Comparison of ENCODE assay signal across 7 mouse cellular contexts in the genomic region with DNA sequence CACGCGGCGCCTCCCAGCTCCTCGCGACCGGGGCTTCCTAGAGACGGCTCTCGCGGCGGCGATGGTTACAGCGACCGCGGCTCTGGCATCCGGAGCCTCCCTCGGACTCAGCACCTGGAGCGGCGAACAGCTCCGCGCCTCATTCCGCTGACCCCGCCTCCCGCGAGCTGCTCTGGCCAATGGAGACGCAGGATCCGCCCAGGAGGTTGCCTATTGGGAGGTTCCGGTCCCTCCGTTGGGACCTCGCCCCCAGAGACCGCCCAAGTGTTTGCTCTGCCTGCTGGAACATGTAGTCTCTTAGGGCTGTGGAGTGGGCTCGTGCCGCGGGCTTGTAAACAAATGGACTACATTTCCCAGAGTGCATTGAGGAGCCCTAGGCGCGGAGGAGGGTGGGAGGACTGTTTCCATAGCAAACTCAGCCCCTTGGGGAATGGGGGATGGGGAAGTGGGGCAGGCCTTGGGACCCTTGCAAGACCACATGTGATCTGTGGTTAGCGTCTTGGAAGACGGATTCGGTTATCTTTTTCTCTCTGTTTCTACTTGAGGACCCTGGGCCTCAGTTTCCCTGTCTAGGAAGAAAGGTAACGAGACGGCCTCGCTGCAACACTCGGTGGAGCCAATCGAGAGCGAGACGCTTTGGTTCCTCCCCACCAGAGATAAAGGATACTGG. TPM values are rescaled to one million over a fixed set of nuclear protein-coding genes. Genes with fewer than 3 reads are reported as not detected.
DNase-seq lines count a peak whose midpoint lies in the region; ATAC-seq lines count a peak whose summit lies in the region.

A gene (minus strand): TSS at position 137 of the 670 bp plus-strand sequence.

- peak within 1 kb of the TSS; percentile 89 for H3K4me2 ChIP-seq in intestine, embryonic 15.5 days (replicated peaks)

- peaks cover 18% of the 10 kb centered on the region for H3K4me1 ChIP-seq in intestine, embryonic 15.5 days (replicated peaks)
- H3K4me1 ChIP-seq in midbrain, embryonic 10.5 days = peaks cover 41% of the 10 kb centered on the region

- DNase-seq in adrenal gland, adult 2 months = peak; percentile 99
- DNase-seq in embryo, embryonic 11.5 days (ENCODE audit: low read depth, low spot score) = peak; percentile 98
- peak; percentile 95 to 97 for DNase-seq in gastrocnemius, postnatal 36 days
- peak; percentile 99 to 100 for DNase-seq in left cerebral cortex, postnatal 25 days (ENCODE audit: low spot score in 2 of 2)
- DNase-seq in midbrain, embryonic 10.5 days (ENCODE audit: low spot score) = peak; percentile 99
- DNase-seq in right cerebral cortex, postnatal 4 days = peak; percentile 97

- peak within 1 kb of the TSS; percentile 37 for H3K9ac ChIP-seq in intestine, embryonic 15.5 days

- under 1% methylated on average over 45 of the region's 45 CpGs for WGBS in intestine, embryonic 15.5 days
- under 1% methylated on average over 45 of the region's 45 CpGs for WGBS in midbrain, embryonic 10.5 days

- peak within 1 kb of the TSS; percentile 51 for H3K4me3 ChIP-seq in intestine, embryonic 15.5 days (replicated peaks)
- H3K4me3 ChIP-seq in midbrain, embryonic 10.5 days = peak within 1 kb of the TSS; percentile 69

- H3K9me3 ChIP-seq in intestine, embryonic 15.5 days = no peaks in the 10 kb centered on the region
- H3K9me3 ChIP-seq in midbrain, embryonic 10.5 days (replicated peaks) = no peaks in the 10 kb centered on the region

- no peak within 1 kb of the TSS for H3K27ac ChIP-seq in intestine, embryonic 15.5 days
- H3K27ac ChIP-seq in midbrain, embryonic 10.5 days (replicated peaks) = peak within 1 kb of the TSS; percentile 87

- ATAC-seq in intestine, embryonic 15.5 days = peak; percentile 100

- no peaks in the 10 kb centered on the region for H3K36me3 ChIP-seq in intestine, embryonic 15.5 days
- H3K36me3 ChIP-seq in midbrain, embryonic 10.5 days = no peaks in the 10 kb centered on the region

- intact Hi-C loops in gastrocnemius, postnatal 36 days (cut with DNase I) = loop anchor here (5.0 kb wide), 1 partner anchor 64 kb away; no protein-coding TSS in a partner anchor
- intact Hi-C loops in left cerebral cortex, postnatal 25 days (cut with DNase I) = loop anchor here (2.0 kb wide), 1 partner anchor 65 kb away; no protein-coding TSS in a partner anchor

- peaks cover 24% of the 10 kb centered on the region for H3K27me3 ChIP-seq in intestine, embryonic 15.5 days (replicated peaks)
- peaks cover 32% of the 10 kb centered on the region for H3K27me3 ChIP-seq in midbrain, embryonic 10.5 days (ENCODE audit: low read depth, poor library complexity, severe bottlenecking)

RNA-seq across cellular contexts. Expression of the gene that starts here (rescaled TPM):
- 10 to 100 TPM in 1 of 2 experiments, 1 to 10 TPM in 1; 6.4 to 13.7 TPM for total RNA-seq in adrenal gland, adult 2 months (2021)
- polyA plus RNA-seq in adrenal gland, adult 2 months (2012; rRNA removed) = 5.4 and 5.8 TPM in 2 replicates
- under 1 TPM; 0.44 to 0.74 TPM for total RNA-seq in gastrocnemius, postnatal 36 days (2021)
- 21.8 and 22.3 TPM in 2 replicates for polyA plus RNA-seq in intestine, embryonic 15.5 days (2015; fragmentation: Nextera tagmentation; extraction: Ambion mirVana)
- 10 to 100 TPM; 59.4 to 74.6 TPM for total RNA-seq in left cerebral cortex, postnatal 25 days (2021)
- 10.4 and 17.3 TPM in 2 replicates for polyA plus RNA-seq in midbrain, embryonic 10.5 days (2016; fragmentation: Nextera tagmentation; extraction: Ambion mirVana)

Comparison
In these comparisons a context has a peak if more than half of its experiments do, and no peak if none do; other contexts are left out.
1. RNA of the gene that starts here (total RNA-seq): 59.4 to 74.6 TPM in left cerebral cortex, postnatal 25 days and 6.4 to 13.7 TPM in adrenal gland, adult 2 months; 0.44 to 0.74 TPM in gastrocnemius, postnatal 36 days; every median in the first group is over 4 times any median in the second.
2. RNA of the gene that starts here (total RNA-seq): 59.4 to 74.6 TPM in left cerebral cortex, postnatal 25 days; 6.4 to 13.7 TPM in adrenal gland, adult 2 months; every median in the first group is over 4 times any median in the second.
3. Peak in DNase-seq in gastrocnemius, postnatal 36 days; RNA of the gene not detected or under 1 TPM.
4. Peak in every context shown above with its lines, with median percentiles within 50 percentile points of each other: DNase-seq.